10 mouse cellular contexts compared by ENCODE assay signal in the genomic region with DNA sequence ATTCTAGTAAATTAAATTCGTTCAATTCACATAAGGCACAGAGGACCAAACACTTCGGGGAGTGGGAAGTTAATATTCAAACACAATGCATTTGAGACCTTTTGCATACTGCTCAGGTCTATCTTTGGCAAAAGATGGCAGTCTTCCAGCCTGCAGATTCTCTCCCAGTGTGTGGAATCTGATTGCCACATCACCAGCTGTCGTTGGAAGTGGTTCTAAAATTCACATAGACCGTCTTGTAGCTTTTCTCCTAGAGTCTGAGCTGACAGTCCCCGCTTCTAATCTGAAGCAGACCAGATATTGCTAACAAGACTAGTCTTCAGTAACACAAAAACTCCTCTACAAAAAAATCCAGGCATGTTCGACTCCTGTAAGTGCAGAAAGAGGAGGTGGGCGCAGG.
DNase-seq lines count a peak whose midpoint lies in the region; ATAC-seq lines count a peak whose summit lies in the region.
"Had no signal": no experiment of that assay in that cellular context is flagged by ENCODE, and none has a peak within 500 bp of the region (broad histone marks: within the 10 kb centered on the region; RNA-seq: fewer than 3 reads in every experiment).

No protein-coding gene starts in this region.

- intact Hi-C loops in left cerebral cortex, postnatal 25 days (cut with DNase I) = loop anchor here (1.0 kb wide), 1 partner anchor 9 kb away; no protein-coding TSS in a partner anchor

- peak overlapping the region; percentile 85 for H3K27ac ChIP-seq in neural tube, embryonic 13.5 days (replicated peaks)

- H3K9me3 ChIP-seq in neural tube, embryonic 13.5 days = no peaks in the 10 kb centered on the region

- 68% methylated on average over 7 of the region's 7 CpGs for WGBS in neural tube, embryonic 13.5 days

- no peak for DNase-seq in neural tube, embryonic 10.5 days (ENCODE audit: extremely low spot score, low spot score)
- peak; percentile 71 to 84 for DNase-seq in frontal cortex, adult 2 months (ENCODE audit: extremely low spot score in 1 of 2, low spot score in 1 of 2)
- peak; percentile 74 to 93 for DNase-seq in left cerebral cortex, postnatal 25 days (ENCODE audit: low spot score in 2 of 2)
- DNase-seq in right cerebral cortex, postnatal 36 days (ENCODE audit: low spot score in 2 of 2) = peak; percentile 46 to 75
- DNase-seq in ovary, postnatal 10 days (ENCODE audit: low spot score) = no peak
- DNase-seq in gastrocnemius, postnatal 10 days = no peak
- no peak for DNase-seq in kidney, postnatal 10 days
- DNase-seq: kidney, adult 18-20 months had no signal

- peaks cover 10% of the 10 kb centered on the region; the same call in 1 of the 2 replicates for H3K27me3 ChIP-seq in neural tube, embryonic 13.5 days

- H3K4me2 ChIP-seq in neural tube, embryonic 13.5 days = no peak overlapping the region

- no peak overlapping the region for H3K4me3 ChIP-seq in neural tube, embryonic 13.5 days

- ATAC-seq in neural tube, embryonic 13.5 days (ENCODE audit: low read depth) = no peak
- ATAC-seq: Patski had no signal

- no peak overlapping the region for H3K9ac ChIP-seq in neural tube, embryonic 13.5 days

- peaks cover 64% of the 10 kb centered on the region for H3K4me1 ChIP-seq in neural tube, embryonic 13.5 days (replicated peaks)

- H3K36me3 ChIP-seq in neural tube, embryonic 13.5 days = no peaks in the 10 kb centered on the region

Comparison
In these comparisons a context has a peak if more than half of its experiments do, and no peak if none do; other contexts are left out.
1. DNase-seq: peak in frontal cortex, adult 2 months (2 of 2), left cerebral cortex, postnatal 25 days (2 of 2) and right cerebral cortex, postnatal 36 days (2 of 2); none in neural tube, embryonic 10.5 days (single experiment), ovary, postnatal 10 days (single experiment), gastrocnemius, postnatal 10 days (single experiment) and kidney, postnatal 10 days (single experiment).